Mouse (Mus musculus) adrenal gland, postnatal 4 days (tissue): ENCODE measurements around the gene Olfr1396. TPM values are rescaled to one million over a fixed set of nuclear protein-coding genes. Genes with fewer than 3 reads are reported as not detected.

Experiments used
- total RNA-seq, 2 experiments: library from RNA; stranded (reverse); gene quantifications; 2 replicates each; pipeline ENCODE4 v1.2.3; 2021

Gene Olfr1396
- total RNA-seq, 2 experiments from 2014 or later = 0.25 TPM

Other genes with a start within 250 kb of the Olfr1396 start
- gene Irgm1, start 243.2 kb downstream of the Olfr1396 start, total RNA-seq = 10 to 100 TPM; 17.3 to 20.1 TPM
- under 1 TPM; 0.73 to 0.96 TPM for gene Gm5431, start 212.7 kb downstream of the Olfr1396 start, total RNA-seq
- 1 to 10 TPM; 8.2 to 9.1 TPM for gene Psme2b, start 168.7 kb downstream of the Olfr1396 start, total RNA-seq
- under 1 TPM; 0.14 to 0.28 TPM for gene Olfr56, start 136.0 kb downstream of the Olfr1396 start, total RNA-seq
- gene 9930111J21Rik1, start 135.5 kb downstream of the Olfr1396 start, total RNA-seq = 1 to 10 TPM; 1.5 to 1.6 TPM
- gene Gm12185, start 122.6 kb downstream of the Olfr1396 start, total RNA-seq = 1 to 10 TPM in 1 of 2 experiments, under 1 TPM in 1; 0.87 to 2.5 TPM
- gene Tgtp1, start 120.7 kb downstream of the Olfr1396 start, total RNA-seq = 1 to 10 TPM; 1.9 to 4.2 TPM
- 1 to 10 TPM; 1.6 to 2.8 TPM for gene 9930111J21Rik2, start 63.6 kb downstream of the Olfr1396 start, total RNA-seq
- 1 to 10 TPM in 1 of 2 experiments, not detected in 1; 1.2 TPM for gene Tgtp2, start 50.7 kb downstream of the Olfr1396 start, total RNA-seq
- gene Ifi47, start 38.3 kb downstream of the Olfr1396 start, total RNA-seq = 1 to 10 TPM; 3.3 to 6.7 TPM
- gene Olfr1395, start 27.4 kb upstream of the Olfr1396 start, total RNA-seq = not detected
- gene Olfr1394, start 39.5 kb upstream of the Olfr1396 start, total RNA-seq = not detected
- gene Btnl9, start 72.3 kb upstream of the Olfr1396 start, total RNA-seq = 10 to 100 TPM; 15.6 to 16.7 TPM
- 10 to 100 TPM; 47.3 to 48.7 TPM for gene Zfp62, start 88.4 kb upstream of the Olfr1396 start, total RNA-seq
- 100 to 1,000 TPM; 104 to 109 TPM for gene Mgat1, start 129.3 kb upstream of the Olfr1396 start, total RNA-seq
- gene Olfr1393, start 163.4 kb upstream of the Olfr1396 start, total RNA-seq = under 1 TPM; 0.20 to 0.36 TPM
- gene Olfr1392, start 170.4 kb upstream of the Olfr1396 start, total RNA-seq = under 1 TPM in 1 of 2 experiments, not detected in 1; 0.20 TPM
- not detected for gene Olfr10, start 189.9 kb upstream of the Olfr1396 start, total RNA-seq
- gene Olfr1391, start 207.9 kb upstream of the Olfr1396 start, total RNA-seq = not detected
- gene Olfr1390, start 220.3 kb upstream of the Olfr1396 start, total RNA-seq = not detected